Mouse (Mus musculus) hematopoietic stem cell, adult 5-6 weeks (primary cell): ENCODE data around the gene Ppp1r15b. TPM values are rescaled to one million over a fixed set of nuclear protein-coding genes. Genes with fewer than 3 reads are reported as not detected.

Experiments
- ATAC-seq, 2 experiments: fragments of 125-278 bp in 1 of 2; replicated peaks in 1 of 2; 2 replicates each; pipeline ENCODE4 v1.8.0; 2016 to 2017; ENCODE audit warnings: inconsistent platforms in 2 of 2, mild to moderate bottlenecking in 2 of 2, moderate number of reproducible peaks in 2 of 2, low read depth in 1 of 2, moderate TSS enrichment in 1 of 2; ENCODE audit not compliant: low FRiP score in 2 of 2, poor library complexity in 2 of 2, severe bottlenecking in 2 of 2, insufficient read depth in 1 of 2, low TSS enrichment in 1 of 2
- total RNA-seq: library from RNA; stranded (forward); fragments of 172-1452, 232-1000 nt; gene quantifications from 2 replicates; pipeline ENCODE4 v1.2.3, GENCODE M21; 2017

Ppp1r15b gene
- total RNA-seq, 1 experiment from 2014 or later = 85.7 TPM

DNA sequence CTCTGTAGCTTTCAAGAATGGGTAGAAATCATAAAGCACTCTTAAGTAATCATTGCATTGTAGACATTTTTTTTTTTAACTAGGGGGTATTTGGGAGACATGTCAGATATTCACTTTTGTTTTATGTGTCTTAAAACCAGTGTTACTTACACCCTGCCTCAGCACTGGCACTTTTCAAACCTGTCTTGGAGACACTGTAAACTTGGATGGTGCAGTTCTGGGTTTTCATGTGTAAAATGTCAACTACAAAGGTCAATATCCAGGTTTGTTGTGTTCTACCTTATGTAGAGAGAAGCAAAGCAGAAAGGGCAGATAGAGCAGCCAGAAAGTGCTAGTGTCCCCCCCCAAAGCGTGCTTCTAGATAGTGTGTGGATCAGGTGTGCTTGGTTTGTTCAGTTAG, 7.5 kb downstream of the Ppp1r15b start:
- no peak for ATAC-seq

DNA sequence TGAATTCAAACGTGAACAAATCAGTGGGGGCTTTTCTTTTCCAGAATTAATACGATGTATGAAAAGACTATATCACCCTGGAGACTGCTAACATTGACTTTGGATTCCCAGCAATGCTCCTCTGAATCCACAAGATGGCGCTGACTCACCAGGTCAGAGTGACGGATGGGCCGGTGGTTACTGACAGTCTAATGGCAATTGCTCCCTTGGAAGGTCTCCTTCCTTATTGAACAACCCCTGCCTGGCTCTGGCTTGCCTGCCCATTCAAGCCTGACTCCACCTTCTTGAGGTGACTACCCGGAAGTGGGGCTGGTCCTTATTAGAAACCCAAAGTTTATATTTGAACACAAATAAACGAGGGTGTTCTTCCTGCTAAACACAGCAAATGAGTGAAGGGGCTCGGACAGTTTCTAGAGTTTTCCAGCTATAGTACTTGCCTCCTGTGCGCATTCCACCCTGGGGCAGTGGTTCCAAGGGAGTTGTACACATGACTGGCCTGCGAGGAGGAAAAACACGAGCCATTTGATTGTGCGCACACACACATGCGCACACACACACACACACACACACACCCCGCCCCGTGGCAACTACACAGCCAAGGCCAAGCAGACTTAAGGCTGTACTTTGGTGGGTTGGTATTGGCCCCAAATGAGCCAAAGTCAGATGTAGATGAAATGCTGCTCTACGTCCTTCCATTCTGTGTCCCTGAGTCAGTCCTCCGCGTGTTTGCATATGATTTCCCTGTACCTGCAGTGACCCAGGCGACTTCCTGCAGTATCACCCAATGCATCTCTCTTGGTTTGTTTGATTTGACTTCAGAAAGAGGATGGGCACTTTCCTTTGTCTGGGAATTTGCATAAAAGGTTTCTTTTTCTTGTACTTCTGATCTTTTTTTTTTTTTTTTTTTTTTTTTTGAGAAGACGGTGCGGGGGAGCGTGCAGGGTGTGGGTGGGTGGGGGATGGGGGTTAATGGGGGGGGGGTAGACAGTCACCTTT, 15.4 kb downstream of the Ppp1r15b start:
- peak; percentile 78 to 85 for ATAC-seq

DNA sequence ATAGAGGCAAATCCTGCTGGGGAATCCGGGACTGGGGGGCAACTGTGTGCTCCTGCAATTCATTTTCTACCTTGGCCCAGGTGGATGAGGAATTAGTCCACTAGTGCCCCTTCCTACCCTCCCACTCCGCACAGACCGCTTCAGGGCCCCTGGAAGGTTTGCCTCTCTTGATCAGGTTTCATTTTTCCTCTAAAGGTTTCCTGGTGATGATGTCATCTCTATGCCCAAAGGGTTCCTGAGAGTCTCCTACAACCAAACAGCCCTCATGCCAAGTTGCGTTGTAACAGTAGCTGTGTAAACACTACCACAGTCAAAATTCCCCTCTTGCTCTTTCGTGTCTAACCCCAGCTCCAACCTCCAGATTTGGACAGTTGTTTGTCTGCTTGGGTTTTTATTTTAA, 16.4 kb downstream of the Ppp1r15b start:
- no peak for ATAC-seq

DNA sequence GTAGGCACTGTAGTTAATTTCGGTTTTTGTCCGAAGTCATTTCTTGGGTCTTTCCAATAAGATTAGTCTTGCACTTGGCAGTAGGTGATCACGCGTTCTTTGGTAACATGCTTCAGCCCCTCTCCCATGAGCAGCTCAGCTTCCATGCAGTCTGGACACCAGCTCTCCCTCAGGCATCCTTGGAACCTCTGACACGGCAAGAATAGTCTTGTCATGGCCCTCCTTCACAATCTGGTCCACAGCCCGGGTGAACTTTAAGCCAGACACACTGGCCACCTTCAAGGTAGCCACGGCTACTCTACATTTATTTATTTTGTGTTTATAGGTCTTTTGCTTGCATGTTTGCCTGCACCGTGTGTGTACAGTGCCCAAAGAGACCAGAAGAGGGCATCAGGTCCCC, 17.2 kb downstream of the Ppp1r15b start:
- ATAC-seq = no peak

DNA sequence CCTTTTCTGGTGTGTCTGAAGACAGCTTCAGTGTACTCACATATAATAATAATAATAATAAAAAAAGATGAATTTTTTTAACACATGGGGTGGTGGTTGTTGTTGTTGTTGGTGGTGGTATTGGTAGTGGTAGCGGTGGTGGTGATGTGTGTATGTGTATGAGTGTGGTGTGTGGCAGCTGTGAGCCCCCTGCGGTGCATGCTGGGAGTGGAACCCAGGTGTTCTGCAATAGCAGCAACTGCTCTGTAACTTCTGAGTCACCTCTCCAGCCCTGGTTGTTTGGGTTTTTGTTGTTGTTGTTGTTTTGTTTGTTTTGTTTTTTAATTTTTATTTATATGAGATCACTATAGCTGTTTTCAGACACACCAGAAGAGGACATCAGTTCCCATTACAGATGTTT, 19.6 kb downstream of the Ppp1r15b start:
- ATAC-seq = no peak

DNA sequence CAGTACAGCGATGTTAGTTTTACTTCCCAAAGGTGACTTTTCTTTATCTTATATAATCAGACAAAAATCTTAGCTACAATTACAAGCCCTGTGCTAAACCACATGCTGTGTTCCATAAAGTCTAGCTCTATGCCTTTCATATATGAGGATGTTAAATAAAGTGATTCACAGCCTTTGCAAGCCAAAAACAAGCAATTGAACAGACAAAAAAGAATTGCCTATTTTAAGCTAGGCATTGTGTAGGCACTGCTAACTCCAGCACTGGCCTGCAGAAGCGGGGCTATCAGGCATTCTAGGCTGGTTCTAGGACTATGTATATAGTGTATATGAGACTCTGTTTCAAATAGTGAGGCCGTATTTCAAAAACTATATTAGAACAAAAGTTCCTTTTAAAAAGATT, 21.3 kb downstream of the Ppp1r15b start:
- ATAC-seq = no peak

DNA sequence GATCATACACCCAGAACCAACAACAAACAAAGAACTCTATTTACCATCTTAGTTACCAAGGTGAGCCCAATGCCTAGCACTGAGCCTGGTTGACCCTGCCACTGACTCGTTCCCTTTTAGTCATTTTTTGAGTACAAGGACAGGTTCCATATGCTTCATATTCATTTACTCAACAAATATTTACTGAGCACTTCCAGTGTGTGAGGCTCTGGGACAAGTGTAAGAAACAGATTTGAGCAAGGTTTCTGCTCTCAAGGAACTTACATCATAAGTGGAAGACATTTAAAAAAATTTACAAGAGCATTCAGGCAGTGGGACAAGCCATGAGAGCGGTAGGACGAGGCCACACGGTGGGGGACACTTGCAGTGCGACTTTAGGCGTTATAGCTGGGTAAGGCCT, 24.3 kb downstream of the Ppp1r15b start:
- ATAC-seq = no peak

DNA sequence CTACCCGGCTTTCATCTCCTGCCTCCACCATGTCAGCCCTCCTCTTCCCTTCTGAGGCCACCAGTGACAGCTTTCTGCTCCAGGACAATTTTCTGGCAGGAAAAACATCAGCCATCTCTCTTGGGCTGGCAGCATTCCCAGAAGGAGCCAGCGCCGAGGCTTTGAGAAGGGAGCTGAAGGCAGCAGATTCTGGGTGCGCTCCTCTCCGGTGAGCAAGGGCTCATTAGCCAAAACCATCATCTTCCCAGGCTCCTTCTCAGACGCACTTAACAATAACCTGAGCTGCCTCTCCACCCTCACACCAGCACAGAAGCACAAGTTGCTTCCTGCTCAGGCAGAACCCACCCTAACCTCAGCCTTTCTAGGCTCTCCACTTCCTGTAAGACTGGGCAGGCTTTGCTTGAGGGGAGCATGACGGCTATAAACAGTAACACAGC, 28.2 kb downstream of the Ppp1r15b start:
- ATAC-seq = peak; percentile 84 to 89

DNA sequence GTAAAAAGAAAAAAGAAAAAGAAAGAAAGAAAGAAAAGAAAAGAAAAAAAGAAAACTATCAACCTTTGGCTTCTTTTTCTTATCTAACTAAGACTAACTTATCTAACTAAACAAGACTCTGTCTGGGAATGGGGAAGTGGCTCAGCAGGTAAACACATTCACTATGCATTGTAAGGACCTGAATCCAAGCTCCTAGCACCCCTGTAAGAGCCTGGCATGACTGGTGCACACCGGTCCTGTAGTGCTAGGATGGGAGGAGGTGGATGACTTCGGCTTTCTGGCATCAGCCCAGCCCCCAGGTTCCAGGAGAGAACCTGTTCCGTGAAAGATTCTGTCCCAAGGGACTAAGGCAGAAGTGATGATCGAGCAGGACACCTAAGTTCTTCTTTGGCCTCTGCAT, 30.6 kb downstream of the Ppp1r15b start:
- no peak for ATAC-seq

DNA sequence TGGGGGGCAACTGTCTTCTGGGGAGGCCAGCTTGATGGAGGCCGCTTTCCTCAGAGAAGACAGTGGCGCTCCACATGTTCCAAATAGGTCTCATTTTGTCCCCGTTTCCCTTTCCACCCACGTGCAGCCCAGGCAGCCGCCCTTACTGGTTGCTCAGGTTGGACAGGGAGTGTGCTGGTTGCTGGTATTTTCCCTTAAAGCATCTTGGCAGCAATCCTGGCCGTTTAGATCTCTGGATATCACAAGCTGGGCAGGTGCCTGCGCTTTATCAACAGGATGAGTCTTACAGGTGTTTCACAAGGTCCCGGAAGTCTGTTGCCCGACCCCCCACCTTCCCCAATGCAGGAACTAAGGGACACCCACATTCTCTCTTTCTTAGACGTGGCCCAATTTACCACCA, 31.1 kb downstream of the Ppp1r15b start:
- ATAC-seq = no peak

DNA sequence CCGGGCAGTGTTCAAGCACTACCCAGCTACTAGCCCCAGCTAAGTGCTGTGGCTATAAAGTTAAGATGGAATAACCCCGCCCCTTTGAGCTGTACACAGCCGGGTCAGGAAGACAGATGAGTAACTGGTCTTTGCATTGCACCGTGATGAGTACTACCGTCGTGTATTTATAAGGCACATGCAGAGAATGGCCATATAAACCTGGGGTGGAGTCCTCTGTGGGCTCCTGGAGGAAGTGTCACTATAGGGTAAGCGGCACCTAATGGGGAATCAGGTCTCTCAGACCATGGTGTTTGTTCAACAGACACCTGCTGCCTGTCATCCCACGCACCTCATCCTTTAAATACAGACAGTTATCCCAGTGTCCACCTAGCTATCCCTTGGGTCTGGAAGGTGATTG, 32.0 kb downstream of the Ppp1r15b start:
- ATAC-seq = no peak

DNA sequence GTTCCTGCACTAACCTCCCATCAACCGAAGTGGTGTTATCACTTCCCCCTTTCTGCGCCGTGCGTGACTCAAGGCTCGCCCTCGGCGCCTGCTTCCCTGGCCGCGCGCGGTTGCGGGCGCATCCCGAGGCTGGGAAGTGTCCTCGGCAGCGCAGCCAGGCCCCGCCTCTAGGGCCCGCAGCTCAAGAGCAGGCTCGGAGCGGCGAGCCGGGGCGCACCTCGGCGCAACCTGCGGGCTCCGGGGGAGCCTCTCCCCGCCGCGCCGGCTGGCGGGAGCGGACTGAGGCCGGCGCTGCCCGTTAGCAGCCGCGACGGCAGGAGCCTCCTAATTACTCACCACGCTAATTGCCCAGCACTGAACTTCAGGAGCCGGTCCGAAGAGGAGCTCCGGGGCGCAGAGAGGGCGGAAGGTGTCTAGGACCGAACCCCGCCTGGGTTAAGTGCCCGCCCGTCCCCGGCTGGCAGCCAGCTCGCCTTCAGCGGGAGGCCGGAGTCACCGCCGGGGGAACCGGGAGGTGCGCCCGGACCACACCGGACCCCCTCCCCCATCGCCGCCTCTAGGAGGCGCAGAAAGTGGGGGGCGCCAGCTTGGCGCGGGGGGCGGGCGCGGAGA, 33.0 kb downstream of the Ppp1r15b start, which contains the start of gene Plekha6:
TSS of gene Plekha6 (plus strand) at position 391 of the 612 bp plus-strand sequence.
- peak in 1 of 2 experiments; percentile 55; a peak in 2 of 4 replicates for ATAC-seq

DNA sequence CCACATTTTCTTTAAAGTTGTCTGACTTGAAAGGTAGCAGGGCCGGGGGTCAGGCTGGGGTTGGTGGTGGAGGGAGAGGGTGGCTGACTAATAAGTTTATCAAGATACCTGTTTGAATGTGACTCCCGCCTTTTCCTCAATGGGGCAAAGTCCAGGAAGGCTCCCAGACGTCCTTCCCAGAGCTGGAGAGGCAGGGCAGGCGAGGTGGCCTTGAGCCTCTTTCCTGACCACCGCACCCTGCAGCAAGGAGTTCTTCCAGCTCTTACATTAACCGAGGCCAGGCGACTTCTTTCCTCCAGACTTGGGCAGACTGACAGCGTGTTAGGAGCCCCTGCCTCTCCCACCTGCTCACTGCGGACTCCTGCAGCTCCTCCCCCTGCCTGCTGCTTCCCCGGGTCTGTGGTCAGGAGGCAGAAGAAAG, 33.7 kb downstream of the Ppp1r15b start:
- ATAC-seq = peak; percentile 22; a peak in 2 of 4 replicates

DNA sequence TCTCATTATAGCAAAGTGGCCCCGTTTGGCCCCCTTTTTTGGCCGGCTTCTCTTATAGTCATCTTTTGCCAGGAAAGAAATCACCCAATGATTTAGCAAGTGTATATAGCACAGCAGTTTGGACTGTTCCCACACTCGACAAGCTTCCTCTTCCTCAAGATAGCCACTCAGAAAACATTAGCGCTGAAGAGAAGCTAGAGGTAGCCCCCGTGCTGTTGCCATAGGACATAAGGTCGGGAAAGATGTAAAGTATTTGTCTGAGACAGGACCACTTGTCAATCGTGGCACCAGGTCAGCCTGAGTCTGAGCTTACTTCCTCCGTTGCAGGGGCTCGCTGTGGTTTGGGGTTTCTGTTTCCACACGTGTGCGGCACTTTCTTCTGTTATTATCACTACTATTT, 34.2 kb downstream of the Ppp1r15b start:
- ATAC-seq = peak; percentile 15 to 40; a peak in 2 of 4 replicates

DNA sequence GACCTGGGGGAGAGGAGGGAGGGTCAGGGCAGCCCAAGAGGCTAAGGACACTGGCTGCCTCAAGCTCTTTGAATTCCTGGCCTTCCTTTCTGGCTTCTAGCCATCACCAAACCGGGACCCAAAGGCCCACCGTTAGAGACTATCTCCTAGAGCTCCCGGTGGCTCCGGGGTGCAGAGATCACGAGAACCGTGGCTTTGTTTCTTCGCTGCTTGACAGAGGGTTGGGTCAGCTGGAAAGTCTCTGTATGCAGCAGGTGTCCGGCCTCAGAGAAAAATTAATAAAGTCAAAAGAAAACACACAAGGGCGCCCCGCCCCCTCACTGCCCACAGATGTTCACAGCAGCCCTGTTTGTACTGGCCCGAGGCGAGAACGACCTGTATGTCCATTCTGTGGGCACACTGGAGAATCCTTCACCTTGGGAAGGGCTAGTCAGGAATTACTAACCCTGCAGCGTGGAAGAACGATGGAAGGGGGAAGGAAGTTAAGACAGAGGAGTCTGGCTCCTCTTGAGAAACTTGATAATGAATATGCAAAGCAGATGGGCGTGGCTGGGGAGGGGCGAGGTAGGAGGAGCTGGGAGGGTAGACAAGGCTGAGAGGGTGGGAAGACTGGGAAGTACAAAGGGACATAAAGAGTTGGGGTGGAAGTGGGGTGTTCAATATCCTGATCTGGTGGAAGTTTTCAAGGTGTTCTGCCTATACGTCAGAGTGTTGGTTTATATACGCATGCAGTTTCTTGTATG, 37.5 kb downstream of the Ppp1r15b start:
- no peak for ATAC-seq

DNA sequence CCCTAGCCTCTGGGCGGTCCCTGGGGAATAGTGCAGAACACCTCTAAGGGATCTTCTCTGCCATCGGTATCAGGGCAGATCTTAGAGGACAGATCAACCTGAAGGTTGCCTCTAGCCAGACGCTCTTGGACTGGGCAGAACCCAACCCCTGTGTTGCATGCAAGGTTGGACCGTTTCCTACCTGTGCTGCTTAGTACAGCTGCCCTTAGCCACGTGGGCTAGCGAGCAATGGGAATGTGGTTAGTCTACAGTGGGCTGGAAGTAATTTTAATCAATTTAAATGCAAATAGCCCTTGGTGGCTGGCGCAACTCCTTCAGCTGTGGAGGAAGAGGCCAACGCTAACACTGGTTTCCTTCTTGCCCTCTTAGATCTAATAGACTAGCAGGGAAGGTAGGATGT, 39.3 kb downstream of the Ppp1r15b start:
- ATAC-seq = no peak

DNA sequence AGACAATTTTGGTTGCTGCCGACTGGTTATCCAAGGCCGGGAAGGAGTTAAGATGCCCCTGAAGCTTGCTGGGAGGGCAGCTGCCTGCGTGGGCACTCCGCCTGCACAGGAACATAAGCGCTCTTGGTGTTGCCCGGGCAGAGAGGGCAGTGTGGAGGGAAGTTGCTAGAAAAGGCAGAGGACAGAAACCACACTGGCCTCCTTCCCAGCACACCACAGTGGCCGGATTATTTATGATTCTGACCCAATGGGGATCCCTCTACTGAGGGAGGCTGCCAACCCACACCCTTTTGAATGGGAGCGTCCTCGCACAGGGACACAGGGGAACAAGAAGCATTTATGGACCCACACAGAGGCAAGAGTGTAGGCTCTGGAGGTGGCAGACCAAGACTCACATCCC, 40.4 kb downstream of the Ppp1r15b start:
- peak; percentile 34 to 57; a peak in 3 of 4 replicates for ATAC-seq

DNA sequence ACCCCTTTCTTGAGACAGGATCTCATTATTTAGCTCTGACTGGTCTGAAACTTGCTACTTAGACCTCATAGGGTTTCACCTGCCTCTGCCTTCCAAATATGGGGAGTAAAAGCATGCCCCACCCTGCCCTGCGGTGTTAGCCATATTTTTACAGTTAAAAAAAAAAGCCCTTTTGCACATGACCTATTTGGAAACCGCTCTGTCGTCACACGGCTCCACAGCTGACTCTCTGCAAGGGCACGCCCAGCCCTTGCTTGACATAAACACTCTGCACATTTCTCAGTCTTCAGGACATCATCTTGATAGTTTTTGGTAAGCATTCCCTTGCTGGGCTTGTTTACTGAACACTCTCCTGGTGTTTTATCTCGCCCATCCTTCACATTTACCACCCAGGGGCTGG, 44.2 kb downstream of the Ppp1r15b start:
- ATAC-seq = no peak
